Mouse (Mus musculus): ENCODE measurements around the gene Espn.

DNA sequence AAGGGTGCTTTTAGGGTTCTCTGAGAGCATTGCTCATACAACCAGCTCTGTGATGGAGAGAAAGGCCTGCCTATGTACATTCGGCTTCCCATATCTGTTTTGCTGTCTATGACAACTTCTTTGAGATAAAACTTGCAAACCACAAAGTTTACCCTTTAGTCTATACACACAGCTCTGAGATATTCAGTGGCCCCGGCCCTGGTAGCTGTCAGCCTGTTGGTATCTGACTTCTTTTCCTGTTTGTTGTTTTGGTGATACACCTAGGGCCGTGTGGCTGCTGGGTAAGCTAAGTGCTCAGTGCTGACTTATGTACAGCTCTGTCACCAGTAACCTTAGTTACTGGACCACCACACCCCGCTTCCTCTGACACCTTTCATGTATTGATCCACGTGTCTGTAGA lies 45.4 kb upstream of the Espn start:
- TF ChIP-seq POLR2A (IDR thresholded peaks at IDR 0.05; ENCODE audit: control insufficient read depth, low read depth, low read length) = no peak
- no peak for TF ChIP-seq CTCF (IDR thresholded peaks at IDR 0.05; ENCODE audit: control insufficient read depth, insufficient read depth, insufficient replicate concordance, low read depth, low read length)
